Mouse (Mus musculus) bone marrow, adult 2 months (tissue): ENCODE data around the gene 4930556J24Rik.

ENCODE experiments used
- CTCF ChIP-seq: fragments of 200-500 bp; IDR thresholded peaks from 2 replicates; pipeline ENCODE4 v1.5.1; 2011; ENCODE audit warnings: low read length, control low read depth; ENCODE audit not compliant: control insufficient read depth, insufficient read depth
- POLR2A ChIP-seq: fragments of 200-500 bp; IDR thresholded peaks from 2 replicates; pipeline ENCODE4 v1.6.1; 2011; ENCODE audit warnings: low read depth, mild to moderate bottlenecking, control low read depth, low read length, borderline replicate concordance; ENCODE audit not compliant: control insufficient read depth

GRCm38 (mm10) chr11:3931511-3932211 is 44.9 kb downstream of the 4930556J24Rik start, which contains the start of gene Tcn2:
- TF ChIP-seq POLR2A: no peak
- TF ChIP-seq CTCF: no peak
